Mouse (Mus musculus): ENCODE measurements around the gene Spata21.

Spata21 gene

DNA sequence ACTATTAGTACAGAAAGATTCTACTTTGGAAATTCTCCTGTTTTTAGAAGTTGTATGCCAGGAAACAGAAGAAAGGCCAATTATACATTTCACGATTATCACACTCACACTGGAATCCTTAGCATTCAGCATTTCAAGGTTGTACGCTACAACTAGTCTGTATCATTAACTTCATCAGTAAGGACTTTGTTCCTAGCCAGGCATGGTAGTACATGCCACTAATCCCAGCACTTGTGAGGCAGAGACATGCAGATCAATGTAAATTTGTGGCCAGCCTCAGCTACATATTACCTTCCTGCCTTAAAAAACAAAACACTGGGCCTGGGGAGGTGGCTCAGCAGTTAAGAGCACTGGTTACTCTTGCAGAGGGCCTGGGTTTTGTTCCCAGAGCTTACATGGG, 70.5 kb downstream of the Spata21 start:
- in situ Hi-C loops (cut with MboI), result no loop called here

DNA sequence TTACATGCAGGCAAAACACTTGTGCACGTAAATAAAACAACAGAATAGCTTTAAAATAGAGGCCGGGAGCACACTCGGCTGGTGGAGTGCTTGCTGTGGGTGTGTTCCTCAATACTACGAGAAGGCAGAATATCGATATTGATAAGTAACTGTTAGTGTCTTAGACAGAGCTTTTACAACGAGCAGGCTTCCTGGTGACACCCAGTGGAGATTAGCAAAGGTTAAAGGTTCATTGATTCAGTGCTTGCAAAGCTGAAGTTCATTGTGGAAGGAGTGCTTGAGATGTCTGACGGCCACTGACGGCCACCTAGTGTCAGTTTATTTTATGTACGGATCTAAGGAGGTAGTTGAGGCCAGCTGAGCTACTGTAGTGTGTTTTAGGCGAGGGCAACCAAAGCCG, 71.0 kb downstream of the Spata21 start:
- in situ Hi-C loops (cut with MboI), result no loop called here

DNA sequence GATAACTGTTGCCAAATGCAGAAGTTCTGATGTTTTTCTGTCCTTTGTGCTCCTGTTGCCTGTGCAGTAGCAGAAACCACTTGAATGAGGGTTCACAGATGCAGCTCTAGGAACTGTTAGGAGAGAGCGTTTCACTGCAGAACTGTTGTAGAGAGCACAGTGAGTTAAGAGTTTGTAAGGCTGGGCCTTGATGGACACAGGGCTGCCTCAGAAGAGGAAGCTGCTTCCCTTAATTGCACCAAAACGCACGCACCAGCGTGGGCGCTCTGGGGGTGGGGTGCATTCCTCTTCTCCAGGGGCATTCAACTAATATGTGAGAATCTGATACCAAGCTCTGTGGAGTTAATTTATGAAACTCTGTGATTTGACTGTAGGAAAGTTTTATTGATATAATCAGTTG, 71.5 kb downstream of the Spata21 start:
- in situ Hi-C loops (cut with MboI), result no loop called here

DNA sequence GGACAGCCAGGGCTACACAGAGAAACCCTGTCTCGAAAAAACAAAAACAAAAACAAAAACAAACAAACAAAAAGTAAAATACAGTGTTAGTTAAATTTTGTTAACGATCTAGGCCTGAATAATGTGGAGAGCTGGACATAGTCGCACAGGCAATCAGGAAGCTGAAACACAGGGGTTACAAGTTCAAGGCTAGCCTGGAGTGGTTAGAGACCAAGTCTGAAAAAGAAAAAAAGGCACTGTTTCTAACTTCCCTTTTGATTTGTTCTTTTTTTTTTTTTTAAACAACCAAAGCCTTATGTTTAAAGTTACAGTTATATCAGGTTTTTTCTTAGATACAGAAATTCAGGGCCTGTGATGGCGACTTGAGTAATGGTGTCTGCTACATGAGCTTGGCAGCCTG, 72.1 kb downstream of the Spata21 start:
- in situ Hi-C loops (cut with MboI), result no loop called here

DNA sequence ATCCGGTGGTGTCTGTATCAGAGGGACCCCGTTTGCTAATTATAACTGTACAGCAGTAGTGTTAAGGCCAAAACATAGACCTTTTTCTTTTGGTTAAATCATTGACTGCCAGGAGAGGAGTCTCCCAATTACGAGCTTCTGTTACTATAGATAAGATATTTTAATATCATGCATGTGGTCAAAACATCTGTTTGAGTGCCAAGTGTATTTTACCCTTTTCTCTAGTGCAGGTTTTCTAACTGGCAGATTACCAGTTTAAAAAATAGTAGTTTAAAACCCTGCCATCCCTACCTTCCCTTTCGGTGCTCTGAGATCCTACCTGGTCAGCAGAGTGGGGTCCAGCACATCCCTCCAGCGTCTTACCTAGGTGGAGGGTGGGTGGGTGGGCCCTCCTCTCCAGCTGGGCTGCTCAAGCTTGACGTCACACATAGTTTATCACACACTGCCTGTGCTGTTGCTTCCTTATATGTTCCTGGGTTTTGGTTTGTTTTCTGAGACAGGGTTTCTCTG, 73.6 kb downstream of the Spata21 start:
- in situ Hi-C loops (cut with MboI), result no loop called here
